Mouse (Mus musculus) midbrain, embryonic 10.5 days (tissue): ENCODE measurements around the gene Ahdc1. TPM values are rescaled to one million over a fixed set of nuclear protein-coding genes. Genes with fewer than 3 reads are reported as not detected.
A peak's percentile ranks its signal among the peaks of the same experiment; 100 is the strongest.

ENCODE experiments used
- DNase-seq: peaks from one replicate; pipeline ENCODE4 v3.0.0-alpha.2; 2017; ENCODE audit warnings: low spot score
- H3K27ac ChIP-seq: fragments of 300-500 bp; sonication (generic); replicated peaks from 2 replicates; pipeline ENCODE4 v1.5.1; 2016; ENCODE audit warnings: mild to moderate bottlenecking
- H3K27me3 ChIP-seq: fragments of 300-500 bp; sonication (generic); 2 replicates; pipeline ENCODE4 v1.6.1; 2016; ENCODE audit warnings: low read depth, mild to moderate bottlenecking; ENCODE audit not compliant: poor library complexity, severe bottlenecking
- H3K36me3 ChIP-seq: fragments of 300-500 bp; sonication (generic); 2 replicates; pipeline ENCODE4 v1.6.1; 2016; ENCODE audit warnings: mild to moderate bottlenecking, moderate library complexity
- H3K4me1 ChIP-seq: fragments of 300-500 bp; sonication (generic); 2 replicates; pipeline ENCODE4 v1.6.1; 2016
- H3K4me3 ChIP-seq: fragments of 300-500 bp; sonication (generic); 2 replicates; pipeline ENCODE4 v1.5.1; 2016; ENCODE audit warnings: mild to moderate bottlenecking, moderate library complexity
- H3K9me3 ChIP-seq: fragments of 300-500 bp; sonication (generic); replicated peaks from 2 replicates; pipeline ENCODE4 v1.6.1; 2016; ENCODE audit warnings: mild to moderate bottlenecking
- WGBS: fragments of 180-500 bp; shearing (Covaris S2); methylation state at CpG from one replicate; pipeline ENCODE4 v1.1.7; 2016; 5-methylcytosine and 5-hydroxymethylcytosine counted together
- polyA plus RNA-seq: library from polyadenylated mRNA; unstranded; fragments of >200 nt; fragmentation: Nextera tagmentation; extraction: Ambion mirVana; gene quantifications from 2 replicates; pipeline ENCODE4 v1.2.1, GENCODE M21; 2016

Ahdc1 gene
- polyA plus RNA-seq, 1 experiment from 2014 or later: 5.8 TPM

DNA sequence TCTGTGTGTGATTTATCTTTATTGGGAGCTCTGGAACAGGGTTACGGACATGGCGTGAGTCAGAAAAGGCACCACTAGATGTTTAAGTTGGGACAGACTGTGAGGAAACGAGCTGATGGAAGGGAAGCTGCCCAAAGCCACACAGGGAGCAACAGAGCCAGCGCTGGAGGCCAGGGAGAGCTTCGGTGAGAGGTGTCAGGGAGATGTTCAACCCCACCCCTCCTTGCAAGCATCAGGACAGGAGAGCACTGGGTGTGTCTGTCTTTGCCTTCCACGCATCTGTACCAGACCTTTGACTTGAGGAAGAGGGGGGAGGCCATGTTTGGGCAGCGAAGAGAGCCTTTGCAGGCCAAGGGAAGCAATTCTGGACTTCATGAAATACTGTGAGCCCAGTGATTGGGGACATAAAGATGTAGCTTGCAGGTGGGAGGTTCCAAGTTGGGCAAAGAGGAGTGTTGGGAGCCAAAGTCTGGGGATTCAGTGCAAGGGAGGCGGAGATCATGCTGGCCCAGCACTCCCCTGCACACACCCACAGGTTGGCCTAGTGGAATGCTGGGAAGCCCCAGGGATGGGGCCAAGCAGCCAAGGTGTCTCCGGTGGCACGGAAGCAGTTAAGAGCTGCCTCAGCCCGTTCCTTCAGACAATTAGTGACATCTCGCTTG lies 35.8 kb downstream of the Ahdc1 start:
- Histone ChIP-seq H3K4me3 (peak overlapping the region; percentile 37), H3K4me1 (peaks cover 100% of the 10 kb centered on the region), H3K27me3 (peaks cover 13% of the 10 kb centered on the region; the same call in 1 of the 2 replicates), H3K27ac (peak overlapping the region; percentile 88), H3K36me3 (no peaks in the 10 kb centered on the region), H3K9me3 (no peaks in the 10 kb centered on the region)
- 19% methylated on average over 12 of the region's 12 CpGs for WGBS
- no peak for DNase-seq

DNA sequence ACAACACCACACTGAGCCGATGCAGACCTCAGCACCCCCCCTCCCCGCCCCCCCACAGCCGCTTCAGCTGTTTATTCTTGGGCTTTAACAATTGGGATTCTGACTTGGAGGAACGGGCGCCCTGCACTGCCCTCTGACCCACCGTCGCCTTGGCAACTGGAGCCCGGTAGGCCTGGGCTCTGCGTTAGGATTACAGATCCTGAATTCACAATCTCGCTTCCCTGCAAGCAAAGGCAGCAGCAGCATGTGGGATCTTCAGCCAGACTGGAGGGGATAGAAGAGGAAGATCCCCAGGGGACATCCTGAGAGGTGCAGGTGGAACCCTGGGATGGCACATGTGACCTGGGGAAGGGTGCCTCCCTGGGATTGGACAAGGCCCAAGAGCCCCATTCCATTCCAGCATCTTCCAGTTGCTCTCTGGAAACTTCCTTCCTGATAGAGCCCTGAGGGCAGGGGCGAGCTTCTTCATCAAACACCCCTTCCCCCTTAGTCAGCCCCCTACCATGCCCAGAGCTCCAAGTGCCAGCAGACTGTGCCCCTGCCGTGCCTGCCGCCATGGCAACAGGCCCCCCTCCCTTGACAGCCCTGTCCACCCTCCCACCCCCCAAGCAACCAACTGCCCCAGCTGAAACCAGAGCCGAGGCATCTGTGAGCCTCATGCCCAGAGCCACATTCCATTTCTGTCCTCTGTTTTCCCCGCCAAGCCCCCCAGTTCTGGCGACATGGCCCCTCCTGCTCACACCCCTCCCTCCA lies 36.5 kb downstream of the Ahdc1 start:
- peak overlapping the region; percentile 88 for H3K27ac ChIP-seq
- H3K4me1 ChIP-seq: peaks cover 100% of the 10 kb centered on the region
- WGBS: 5% methylated on average over 16 of the region's 16 CpGs
- H3K9me3 ChIP-seq: no peaks in the 10 kb centered on the region
- no peaks in the 10 kb centered on the region for H3K36me3 ChIP-seq
- H3K4me3 ChIP-seq: peak overlapping the region; percentile 37
- DNase-seq: peak; percentile 90
- H3K27me3 ChIP-seq: peaks cover 13% of the 10 kb centered on the region; the same call in 1 of the 2 replicates

DNA sequence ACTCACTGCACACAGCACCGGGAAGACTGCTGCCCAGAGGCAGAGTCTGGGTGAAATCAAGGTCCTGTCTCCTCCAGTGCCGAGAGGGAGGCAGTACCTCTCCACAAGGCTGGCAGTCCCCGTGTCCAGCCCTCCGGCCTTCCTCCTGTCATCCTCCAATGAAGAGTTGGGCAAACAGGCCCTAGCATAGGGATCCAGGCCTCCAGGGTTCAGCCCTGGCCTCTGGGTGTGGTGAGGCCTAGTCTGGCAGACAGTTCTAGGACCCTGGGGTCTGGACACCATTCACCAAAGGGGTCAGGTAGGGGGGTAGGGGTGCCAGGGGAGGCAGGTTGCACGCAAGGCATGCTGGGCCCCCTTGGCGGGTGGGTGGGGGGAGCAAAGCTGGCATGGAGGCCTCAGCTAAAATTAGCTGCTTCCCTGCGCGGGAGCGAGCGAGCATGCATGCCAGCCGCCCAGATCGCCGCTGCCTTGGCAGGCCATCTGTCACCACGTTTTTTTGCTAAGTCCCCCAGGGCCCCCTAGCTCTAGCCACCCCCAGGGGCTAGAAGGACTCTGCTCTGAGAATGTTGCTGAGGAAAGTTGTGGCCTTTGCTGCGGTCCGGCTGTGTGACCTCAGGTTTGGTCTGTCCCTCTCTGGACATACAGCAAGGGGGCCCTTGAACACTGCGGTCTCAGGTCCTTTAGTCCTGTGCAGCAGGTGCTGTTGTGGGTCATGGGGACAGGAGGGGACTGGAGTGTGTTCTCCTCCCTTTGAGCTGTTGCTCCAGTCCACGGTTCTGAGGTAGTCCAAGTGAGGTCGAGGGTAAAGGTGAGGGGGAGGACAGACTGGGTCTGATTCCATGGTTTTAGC lies 38.2 kb downstream of the Ahdc1 start:
- peaks cover 13% of the 10 kb centered on the region; the same call in 1 of the 2 replicates for H3K27me3 ChIP-seq
- no peaks in the 10 kb centered on the region for H3K9me3 ChIP-seq
- 72% methylated on average over 19 of the region's 19 CpGs for WGBS
- no peak overlapping the region for H3K4me3 ChIP-seq
- H3K27ac ChIP-seq: peak overlapping the region; percentile 88
- H3K36me3 ChIP-seq: no peaks in the 10 kb centered on the region; the same call in 1 of the 2 replicates
- peaks cover 90% of the 10 kb centered on the region for H3K4me1 ChIP-seq
- DNase-seq: no peak

DNA sequence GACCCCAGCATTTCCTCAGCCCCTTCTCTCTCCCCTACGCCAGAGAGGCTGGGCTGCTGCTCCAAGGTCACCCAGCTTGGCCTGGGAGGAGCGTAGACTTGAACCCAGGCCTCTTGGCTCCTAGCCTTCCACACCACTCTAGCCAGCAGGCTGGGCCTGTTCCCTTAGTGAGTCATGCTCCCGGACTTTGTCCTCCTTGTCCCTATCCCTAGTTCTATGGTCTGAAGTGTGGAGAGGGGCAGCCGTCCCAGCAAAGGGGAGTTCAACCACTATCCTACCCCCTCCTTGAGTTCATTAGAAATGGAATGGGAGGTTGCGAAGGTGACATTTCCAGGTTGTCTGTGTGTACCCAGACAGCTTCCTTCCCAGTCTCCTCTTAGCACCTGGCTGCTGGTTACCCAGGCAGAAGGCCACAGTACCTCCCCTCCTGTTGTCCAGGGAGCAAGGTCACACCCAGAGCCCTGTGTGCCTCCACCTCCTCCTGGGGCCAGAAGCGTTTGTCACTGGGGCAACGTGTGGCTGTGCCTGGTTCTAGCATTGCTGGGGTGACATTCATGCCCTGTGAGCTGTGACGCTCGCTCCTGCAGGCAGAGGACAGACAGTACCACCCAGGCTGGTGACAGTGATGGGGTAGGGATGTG lies 39.3 kb downstream of the Ahdc1 start:
- peaks cover 12% of the 10 kb centered on the region; the same call in 1 of the 2 replicates for H3K27me3 ChIP-seq
- 64% methylated on average over 9 of the region's 9 CpGs for WGBS
- H3K9me3 ChIP-seq: no peaks in the 10 kb centered on the region
- peak overlapping the region; percentile 88 for H3K27ac ChIP-seq
- peaks cover 6% of the 10 kb centered on the region; the same call in 1 of the 2 replicates for H3K36me3 ChIP-seq
- H3K4me3 ChIP-seq: no peak overlapping the region
- peaks cover 88% of the 10 kb centered on the region for H3K4me1 ChIP-seq
- DNase-seq: no peak

DNA sequence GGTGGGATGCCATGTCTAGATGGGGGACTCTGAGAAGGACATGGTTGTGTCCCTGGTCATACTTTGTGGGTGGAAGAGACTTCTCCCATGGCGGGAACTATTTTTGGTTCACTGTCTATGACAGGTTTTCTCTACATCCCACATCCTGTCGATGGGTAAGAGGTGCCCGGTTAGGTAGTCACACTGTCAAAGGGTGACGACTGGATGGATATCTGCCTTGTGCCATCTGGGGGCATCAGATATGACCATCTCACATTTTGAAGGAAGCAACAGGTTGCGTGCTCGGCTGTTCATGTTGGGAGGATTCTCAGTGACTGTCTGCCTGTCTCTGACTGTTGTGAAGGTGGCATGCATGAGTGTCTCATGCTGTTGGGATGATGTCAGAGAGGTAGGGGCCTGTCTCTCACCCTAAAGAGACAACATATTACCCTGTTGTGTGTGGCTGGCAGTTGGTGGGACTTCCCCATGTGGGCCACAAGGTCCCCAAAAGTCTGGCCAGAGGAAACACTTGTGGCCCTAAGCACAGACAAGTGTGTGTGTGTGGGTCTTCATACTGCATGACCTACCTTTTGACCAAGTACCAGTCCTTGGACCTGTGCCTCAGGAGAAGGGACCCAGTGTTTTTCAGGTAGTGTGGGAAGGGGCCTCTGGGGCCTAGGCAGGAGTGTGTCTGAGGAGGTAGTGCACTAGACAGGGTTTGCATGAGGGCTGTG lies 39.9 kb downstream of the Ahdc1 start:
- peaks cover 88% of the 10 kb centered on the region for H3K4me1 ChIP-seq
- H3K9me3 ChIP-seq: no peaks in the 10 kb centered on the region
- 87% methylated on average over 6 of the region's 6 CpGs for WGBS
- peaks cover 7% of the 10 kb centered on the region; the same call in 1 of the 2 replicates for H3K27me3 ChIP-seq
- no peak for DNase-seq
- no peak overlapping the region for H3K4me3 ChIP-seq
- peak overlapping the region; percentile 88 for H3K27ac ChIP-seq
- H3K36me3 ChIP-seq: peaks cover 10% of the 10 kb centered on the region; the same call in 1 of the 2 replicates

DNA sequence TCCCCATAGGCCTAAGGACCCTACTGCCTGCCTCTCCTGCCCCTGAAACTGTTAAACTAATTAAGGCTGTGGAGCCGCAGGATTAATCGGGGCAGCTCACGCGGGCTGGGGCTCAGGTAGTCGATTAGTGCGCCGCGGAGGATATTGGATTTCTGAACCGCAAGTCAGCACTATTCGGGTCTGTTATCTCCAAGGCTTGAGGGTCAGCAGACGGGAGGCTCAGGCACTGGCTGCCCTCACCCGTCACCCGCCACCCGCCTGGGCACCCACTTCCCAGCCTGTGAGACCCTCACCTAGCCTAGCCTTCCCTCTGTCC lies 40.4 kb downstream of the Ahdc1 start:
- no peak overlapping the region for H3K4me3 ChIP-seq
- 47% methylated on average over 14 of the region's 14 CpGs for WGBS
- no peaks in the 10 kb centered on the region for H3K9me3 ChIP-seq
- peaks cover 7% of the 10 kb centered on the region; the same call in 1 of the 2 replicates for H3K27me3 ChIP-seq
- peak overlapping the region; percentile 60 for H3K27ac ChIP-seq
- H3K36me3 ChIP-seq: peaks cover 10% of the 10 kb centered on the region; the same call in 1 of the 2 replicates
- H3K4me1 ChIP-seq: peaks cover 88% of the 10 kb centered on the region
- no peak for DNase-seq

DNA sequence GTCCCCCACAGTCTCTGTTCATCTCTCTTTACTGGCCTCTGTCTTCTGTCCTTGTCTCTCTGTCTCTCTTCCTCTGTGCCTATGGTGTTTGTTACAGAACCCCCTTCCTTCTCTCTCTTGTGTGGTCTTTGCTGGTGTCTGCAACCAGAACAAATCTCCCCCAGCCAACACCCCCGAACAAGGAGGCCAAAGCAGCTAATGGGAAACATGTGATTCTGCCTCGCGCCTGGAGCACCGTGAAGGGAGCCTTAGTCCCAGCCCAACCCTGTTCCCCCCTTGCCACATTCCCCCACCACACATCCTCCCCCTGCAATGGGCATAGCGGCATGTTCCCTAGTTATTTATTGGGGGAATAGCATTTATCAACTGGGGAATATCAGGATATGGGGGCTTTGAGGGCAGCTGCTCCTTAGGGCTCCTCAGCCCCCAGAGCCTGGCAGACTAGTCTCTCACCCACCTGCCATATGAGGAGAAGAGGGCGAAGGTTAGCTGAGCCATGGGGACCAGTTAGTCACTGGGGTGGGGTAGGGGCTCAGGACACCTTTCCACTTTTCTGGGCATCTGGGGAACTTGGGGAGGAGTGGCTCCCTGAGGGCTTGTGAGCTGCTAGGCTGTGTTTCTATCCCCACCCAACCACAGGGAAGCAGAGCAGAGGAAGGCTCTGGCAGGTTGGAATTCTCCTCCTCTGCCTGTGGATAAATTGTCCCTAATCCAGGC lies 41.1 kb downstream of the Ahdc1 start:
- Histone ChIP-seq H3K27ac (peak overlapping the region; percentile 60), H3K9me3 (no peaks in the 10 kb centered on the region), H3K27me3 (peaks cover 7% of the 10 kb centered on the region; the same call in 1 of the 2 replicates), H3K4me3 (no peak overlapping the region), H3K36me3 (peaks cover 10% of the 10 kb centered on the region; the same call in 1 of the 2 replicates), H3K4me1 (peaks cover 86% of the 10 kb centered on the region)
- no peak for DNase-seq
- WGBS: 54% methylated on average over 6 of the region's 6 CpGs

DNA sequence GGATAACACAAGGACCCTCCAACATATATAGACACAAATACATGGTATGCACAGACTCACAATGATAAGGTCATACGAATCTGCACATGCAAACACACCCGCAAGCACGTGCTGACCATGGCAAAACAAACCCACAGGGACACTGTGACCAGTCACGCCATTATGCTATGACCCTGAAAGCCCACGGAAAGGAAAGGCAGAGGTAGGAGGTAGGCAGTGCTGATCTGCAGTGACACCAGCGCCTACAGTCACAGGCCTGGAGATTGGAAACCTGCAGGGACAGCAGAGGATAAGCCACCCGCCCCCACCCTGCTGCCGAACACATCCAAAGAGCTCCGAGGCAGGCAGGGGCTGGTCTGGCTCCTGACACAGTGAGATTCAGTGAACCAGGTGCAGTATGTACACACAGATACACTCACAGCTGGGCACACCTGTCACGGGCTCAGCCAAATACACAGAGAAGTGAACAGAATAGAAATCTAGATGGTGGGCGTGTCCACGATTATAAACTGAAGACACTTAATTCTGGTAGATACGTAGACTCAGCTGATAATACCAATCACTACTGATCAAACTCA lies 42.0 kb downstream of the Ahdc1 start:
- peaks cover 16% of the 10 kb centered on the region; the same call in 1 of the 2 replicates for H3K36me3 ChIP-seq
- WGBS: 91% methylated on average over 13 of the region's 13 CpGs
- no peaks in the 10 kb centered on the region for H3K9me3 ChIP-seq
- no peak for DNase-seq
- peaks cover 86% of the 10 kb centered on the region for H3K4me1 ChIP-seq
- H3K27ac ChIP-seq: no peak overlapping the region
- H3K27me3 ChIP-seq: peaks cover 7% of the 10 kb centered on the region; the same call in 1 of the 2 replicates
- H3K4me3 ChIP-seq: no peak overlapping the region

DNA sequence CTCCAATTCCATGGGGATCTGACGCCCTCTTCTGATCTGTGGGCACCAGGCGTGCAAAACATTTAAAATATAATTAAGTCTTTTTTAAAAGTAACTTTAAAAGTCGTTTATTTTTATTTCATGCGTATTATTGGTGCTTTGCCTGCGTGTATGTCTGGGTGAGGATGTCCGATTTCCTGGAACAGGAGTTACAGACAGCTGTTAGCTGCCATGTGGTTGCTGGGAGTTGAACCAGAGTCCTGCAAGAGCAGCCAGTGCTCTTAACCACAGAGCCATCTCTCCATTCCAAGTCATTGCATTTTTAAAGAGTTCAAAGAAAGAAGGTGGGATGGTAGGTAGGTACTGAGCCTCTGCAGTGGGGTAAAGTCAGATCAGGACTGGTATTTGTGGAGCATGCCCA lies 43.5 kb downstream of the Ahdc1 start:
- Histone ChIP-seq H3K27ac (no peak overlapping the region; the same call in 1 of the 2 replicates), H3K36me3 (peaks cover 23% of the 10 kb centered on the region; the same call in 1 of the 2 replicates), H3K4me3 (no peak overlapping the region), H3K27me3 (peaks cover 7% of the 10 kb centered on the region; the same call in 1 of the 2 replicates), H3K4me1 (peaks cover 85% of the 10 kb centered on the region), H3K9me3 (no peaks in the 10 kb centered on the region)
- DNase-seq: no peak
- WGBS: 81% methylated on average over 6 of the region's 6 CpGs

DNA sequence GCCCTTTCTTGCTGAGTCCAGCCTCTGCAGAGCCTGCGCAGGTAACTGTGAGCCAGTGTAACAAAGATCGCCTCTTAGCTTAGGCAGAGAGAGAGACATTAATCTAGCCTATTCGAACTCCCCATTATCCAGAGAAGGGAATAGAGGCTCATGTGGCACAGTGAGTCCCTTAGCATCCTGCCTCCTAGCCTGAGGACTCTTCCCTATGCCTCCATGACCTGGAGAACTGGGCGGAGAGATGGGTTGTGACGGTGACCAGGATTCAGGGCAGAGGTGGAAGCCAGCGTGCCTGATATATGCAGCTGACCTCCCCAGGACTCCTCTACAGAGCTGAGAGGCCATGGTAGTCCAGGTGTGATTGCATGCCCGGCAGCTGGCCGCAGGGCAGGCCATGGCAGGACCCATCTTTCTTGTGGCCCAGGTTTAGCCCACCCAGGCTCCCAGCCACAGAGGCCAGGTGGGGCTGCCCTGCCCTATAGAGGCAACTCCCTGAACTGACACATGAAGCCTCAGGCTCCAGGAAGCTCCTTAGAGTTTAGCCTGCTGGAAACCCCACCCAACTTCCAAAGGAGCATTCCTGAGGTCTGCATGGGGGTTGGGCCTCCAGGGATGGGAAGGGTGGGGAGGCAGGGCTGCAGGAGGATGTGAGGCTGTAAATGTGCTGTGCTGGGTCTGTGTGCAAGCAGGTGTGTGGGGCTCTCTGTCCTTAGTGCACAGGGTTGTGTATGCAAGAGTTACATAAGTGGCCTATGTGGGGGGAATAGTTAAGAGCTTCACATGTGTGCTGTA lies 44.3 kb downstream of the Ahdc1 start:
- Histone ChIP-seq H3K4me3 (no peak overlapping the region), H3K4me1 (peaks cover 80% of the 10 kb centered on the region)

More for the DNA sequence above, 44.3 kb downstream of the Ahdc1 start:
- Histone ChIP-seq H3K36me3 (peaks cover 26% of the 10 kb centered on the region), H3K9me3 (no peaks in the 10 kb centered on the region), H3K27me3 (peaks cover 2% of the 10 kb centered on the region; the same call in 1 of the 2 replicates), H3K27ac (peak overlapping the region; percentile 46; the same call in 1 of the 2 replicates)
- WGBS: 67% methylated on average over 8 of the region's 8 CpGs
- DNase-seq: no peak
